13 mouse cellular contexts compared by ENCODE assay signal in genomic region chr13:52572451-52573446, GRCm38 (mm10). TPM values are rescaled to one million over a fixed set of nuclear protein-coding genes. Genes with fewer than 3 reads are reported as not detected.
A peak's percentile ranks its signal among the peaks of the same experiment; 100 is the strongest.
DNase-seq lines count a peak whose midpoint lies in the region; ATAC-seq and TF ChIP-seq lines count a peak whose summit lies in the region.
"Had no signal": no experiment of that assay in that cellular context is flagged by ENCODE, and none has a peak within 500 bp of the region (broad histone marks: within the 10 kb centered on the region; RNA-seq: fewer than 3 reads in every experiment).

No protein-coding gene starts in this region.

- TF ChIP-seq CTCF in intestine, postnatal 0 days (IDR thresholded peaks at IDR 0.05; ENCODE audit: low read depth): no peak
- no peak for TF ChIP-seq CTCF in ES-Bruce4 (IDR thresholded peaks at IDR 0.05; ENCODE audit: low read depth, low read length)

- ATAC-seq in intestine, postnatal 0 days: 0 out of 2 replicates have a peak, but pooled peaks have one; percentile 19
- ATAC-seq in intestine, embryonic 16.5 days: no peak
- peak; percentile 75 for ATAC-seq in common myeloid progenitor, adult 5-6 weeks (replicated peaks; ENCODE audit: low read depth, poor library complexity, severe bottlenecking)
- ATAC-seq: inflammation-experienced regulatory T-cells, adult 6 months; midbrain, embryonic 16.5 days; Patski had no signal

- H3K27ac ChIP-seq in intestine, postnatal 0 days (ENCODE audit: low read depth, low read length): no peak overlapping the region
- no peak overlapping the region for H3K27ac ChIP-seq in intestine, embryonic 16.5 days (ENCODE audit: low read length)
- H3K27ac ChIP-seq in ES-Bruce4 (ENCODE audit: insufficient read depth, low read length): no peak overlapping the region
- no peak overlapping the region for H3K27ac ChIP-seq in limb, embryonic 10.5 days
- H3K27ac ChIP-seq: stomach, embryonic 15.5 days had no signal

- H3K4me2 ChIP-seq in intestine, postnatal 0 days (replicated peaks; ENCODE audit: low read depth): no peak overlapping the region
- H3K4me2 ChIP-seq in intestine, embryonic 16.5 days (ENCODE audit: low read depth, low read length): no peak overlapping the region
- H3K4me2 ChIP-seq: stomach, embryonic 15.5 days had no signal

- H3K9ac ChIP-seq in intestine, postnatal 0 days (ENCODE audit: low read depth, low read length): no peak overlapping the region
- H3K9ac ChIP-seq in intestine, embryonic 16.5 days (ENCODE audit: low read depth, low read length): no peak overlapping the region
- H3K9ac ChIP-seq in ES-Bruce4 (ENCODE audit: low read depth, poor library complexity, severe bottlenecking): no peak overlapping the region
- H3K9ac ChIP-seq: stomach, embryonic 15.5 days had no signal

- TF ChIP-seq POLR2A in ES-Bruce4 (IDR thresholded peaks at IDR 0.05; ENCODE audit: insufficient read depth, low read length): no peak

- no peak overlapping the region for H3K4me3 ChIP-seq in intestine, postnatal 0 days (ENCODE audit: low read depth, low read length)
- no peak overlapping the region for H3K4me3 ChIP-seq in intestine, embryonic 16.5 days (ENCODE audit: low read length)
- no peak overlapping the region for H3K4me3 ChIP-seq in ES-Bruce4 (ENCODE audit: low read depth, low read length)
- H3K4me3 ChIP-seq in limb, embryonic 10.5 days: no peak overlapping the region
- H3K4me3 ChIP-seq: stomach, embryonic 15.5 days had no signal

- H3K4me1 ChIP-seq in intestine, postnatal 0 days (replicated peaks; ENCODE audit: control insufficient read depth, insufficient read depth, low read length): no peaks in the 10 kb centered on the region
- H3K4me1 ChIP-seq in intestine, embryonic 16.5 days (ENCODE audit: control insufficient read depth, insufficient read depth, low read length): no peaks in the 10 kb centered on the region
- peaks cover 2% of the 10 kb centered on the region for H3K4me1 ChIP-seq in ES-Bruce4 (ENCODE audit: control insufficient read depth, insufficient read depth, low read length)
- peaks cover 17% of the 10 kb centered on the region for H3K4me1 ChIP-seq in limb, embryonic 10.5 days
- H3K4me1 ChIP-seq: stomach, embryonic 15.5 days had no signal

- TF ChIP-seq EP300 in ES-Bruce4 (IDR thresholded peaks at IDR 0.05; ENCODE audit: insufficient read depth, low read depth, low read length): peak; percentile 60

- H3K36me3 ChIP-seq in intestine, postnatal 0 days (ENCODE audit: control insufficient read depth, insufficient read depth): no peaks in the 10 kb centered on the region
- H3K36me3 ChIP-seq in intestine, embryonic 16.5 days (ENCODE audit: control insufficient read depth, insufficient read depth, low read length): no peaks in the 10 kb centered on the region
- no peaks in the 10 kb centered on the region for H3K36me3 ChIP-seq in ES-Bruce4 (ENCODE audit: control insufficient read depth, insufficient read depth, low read length, poor library complexity, severe bottlenecking)
- no peaks in the 10 kb centered on the region for H3K36me3 ChIP-seq in limb, embryonic 10.5 days
- H3K36me3 ChIP-seq: stomach, embryonic 15.5 days had no signal

- no peaks in the 10 kb centered on the region for H3K27me3 ChIP-seq in intestine, postnatal 0 days (replicated peaks; ENCODE audit: control insufficient read depth, insufficient read depth, low read length)
- H3K27me3 ChIP-seq in intestine, embryonic 16.5 days (replicated peaks; ENCODE audit: control insufficient read depth, insufficient read depth, low read length): no peaks in the 10 kb centered on the region
- H3K27me3 ChIP-seq in ES-Bruce4 (ENCODE audit: control insufficient read depth, insufficient read depth, low read length, poor library complexity, severe bottlenecking): no peaks in the 10 kb centered on the region
- no peaks in the 10 kb centered on the region for H3K27me3 ChIP-seq in limb, embryonic 10.5 days (ENCODE audit: low read depth, poor library complexity, severe bottlenecking)

- peak; percentile 83 for DNase-seq in monocyte, adult 2 months (ENCODE audit: low read depth in 1 of 2, low spot score in 2 of 2)
- DNase-seq in right cerebral cortex, postnatal 14 days: no peak
- DNase-seq in limb, embryonic 10.5 days (ENCODE audit: low spot score): no peak
- DNase-seq in layer of hippocampus, postnatal 36 days: no peak
- DNase-seq: cerebellum, adult 11 months had no signal

- 71% methylated on average over 9 of the region's 9 CpGs for WGBS in intestine, postnatal 0 days
- 78% methylated on average over 9 of the region's 9 CpGs for WGBS in intestine, embryonic 16.5 days
- WGBS in limb, embryonic 10.5 days: 82% methylated on average over 9 of the region's 9 CpGs

- no peaks in the 10 kb centered on the region for H3K9me3 ChIP-seq in intestine, postnatal 0 days (ENCODE audit: control insufficient read depth)
- H3K9me3 ChIP-seq in intestine, embryonic 16.5 days (ENCODE audit: control insufficient read depth, low read length): no peaks in the 10 kb centered on the region
- no peaks in the 10 kb centered on the region for H3K9me3 ChIP-seq in ES-Bruce4 (replicated peaks; ENCODE audit: control insufficient read depth, insufficient read depth, low read length, poor library complexity, severe bottlenecking)
- H3K9me3 ChIP-seq in limb, embryonic 10.5 days (replicated peaks): no peaks in the 10 kb centered on the region
- H3K9me3 ChIP-seq: stomach, embryonic 15.5 days had no signal

RNA-seq across cellular contexts. Expression of gene Syk, which starts 10.2 kb away (rescaled TPM):
- 2.0 TPM in 2 replicates for polyA plus RNA-seq in intestine, postnatal 0 days (2015; fragmentation: Nextera tagmentation; extraction: Ambion mirVana)
- 2.7 and 2.9 TPM in 2 replicates for polyA plus RNA-seq in intestine, embryonic 16.5 days (2015; fragmentation: Nextera tagmentation; extraction: Ambion mirVana)
- polyA plus RNA-seq in ES-Bruce4 (2011; ENCODE audit: insufficient read depth, insufficient read length, low read depth, missing spikeins): 11.3 and 11.4 TPM in 2 replicates
- 79.3 and 83.0 TPM in 2 replicates for total RNA-seq in common myeloid progenitor, adult 5-6 weeks (2017)
- polyA plus RNA-seq in limb, embryonic 10.5 days (2016; fragmentation: Nextera tagmentation; extraction: Ambion mirVana): 2.0 and 2.5 TPM in 2 replicates
- total RNA-seq in layer of hippocampus, postnatal 36 days (2021): 1 to 10 TPM; 2.9 to 3.8 TPM
- polyA plus RNA-seq: Patski had no signal

RNA-seq across cellular contexts. Expression of gene Diras2, which starts 41.7 kb away (rescaled TPM):
- 0.58 and 0.61 TPM in 2 replicates for polyA plus RNA-seq in intestine, postnatal 0 days (2015; fragmentation: Nextera tagmentation; extraction: Ambion mirVana)
- polyA plus RNA-seq in intestine, embryonic 16.5 days (2015; fragmentation: Nextera tagmentation; extraction: Ambion mirVana): 0.46 and 0.47 TPM in 2 replicates
- 0.21 TPM in 1 of 2 replicates, not detected in the other for polyA plus RNA-seq in ES-Bruce4 (2011; ENCODE audit: insufficient read depth, insufficient read length, low read depth, missing spikeins)
- 1.5 and 2.0 TPM in 2 replicates for total RNA-seq in common myeloid progenitor, adult 5-6 weeks (2017)
- polyA plus RNA-seq in limb, embryonic 10.5 days (2016; fragmentation: Nextera tagmentation; extraction: Ambion mirVana): 0.11 TPM in 2 replicates
- total RNA-seq in layer of hippocampus, postnatal 36 days (2021): 100 to 1,000 TPM; 143 to 152 TPM
- polyA plus RNA-seq: inflammation-experienced regulatory T-cells, adult 6 months; Patski had no signal

Comparison
In these comparisons a context has a peak if more than half of its experiments do, and no peak if none do; other contexts are left out.
1. DNase-seq: peak in monocyte, adult 2 months (2 of 2); none in right cerebral cortex, postnatal 14 days (single experiment), limb, embryonic 10.5 days (single experiment) and layer of hippocampus, postnatal 36 days (0 of 2).